Mouse (Mus musculus) lung, postnatal 14 days (tissue): ENCODE measurements around the gene Casd1.
"Not testable (repeated sequence)": the region's sequence is repeated elsewhere in the genome, so short reads cannot be mapped to it uniquely, and the experiment has no call there.

Source experiments
- DNase-seq: peaks from one replicate; pipeline ENCODE4 v3.0.0; 2021

Gene Casd1

GRCm38 (mm10) chr6:4617911-4618310 lies 17.3 kb downstream of the Casd1 start:
- no peak for DNase-seq

GRCm38 (mm10) chr6:4631464-4631863 lies 30.8 kb downstream of the Casd1 start:
- no peak for DNase-seq

DNA sequence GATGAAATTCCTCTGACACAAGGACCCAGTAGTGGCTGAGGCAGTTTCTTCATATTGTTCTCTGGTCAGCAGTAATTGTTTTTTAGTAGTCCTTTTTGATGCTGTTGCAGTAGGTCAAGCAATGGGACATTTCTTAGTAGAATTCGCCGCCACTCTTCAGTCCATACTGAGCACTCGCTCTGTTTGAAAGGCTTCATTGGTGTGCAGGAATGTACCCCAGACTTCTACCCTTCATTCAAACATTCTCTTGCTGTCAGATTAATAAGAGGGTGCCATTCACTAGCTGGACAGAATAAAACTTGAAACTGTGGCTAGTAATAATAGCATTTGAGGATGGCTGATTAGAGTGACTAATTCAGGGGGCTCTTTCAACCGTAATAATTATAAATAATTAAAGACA lies 32.5 kb downstream of the Casd1 start:
- no peak for DNase-seq

- no peak for DNase-seq
Observed at GRCm38 (mm10) chr6:4634804-4635203, 34.2 kb downstream of the Casd1 start.

GRCm38 (mm10) chr6:4642068-4642467 lies 41.4 kb downstream of the Casd1 start:
- no peak for DNase-seq

- DNase-seq, result no peak
Observed at GRCm38 (mm10) chr6:4647351-4647750, 46.7 kb downstream of the Casd1 start.

DNA sequence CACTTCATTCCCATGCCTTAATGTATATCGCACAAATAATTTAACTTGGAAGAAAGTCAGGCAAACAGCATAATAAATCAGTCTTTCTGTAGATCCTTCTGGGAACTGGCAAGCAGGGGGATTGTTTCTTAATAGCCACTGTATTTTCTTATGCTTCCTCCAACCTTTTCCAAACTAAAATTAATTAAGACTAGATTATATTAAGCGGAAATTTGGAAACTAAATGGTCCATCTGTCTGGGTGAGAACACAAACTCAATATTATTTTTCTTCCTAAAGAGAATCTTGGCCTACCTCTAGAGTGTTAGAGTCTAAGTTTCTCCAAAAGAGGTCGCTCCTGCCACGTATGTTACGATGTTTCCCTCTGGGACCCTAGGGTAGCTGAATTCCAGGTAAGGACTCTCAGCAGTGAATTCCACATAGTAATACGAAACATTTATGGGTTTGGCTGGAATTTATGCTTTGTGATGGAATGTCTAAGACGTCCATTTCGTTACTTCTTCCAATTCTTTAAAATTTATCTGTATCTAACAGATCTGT lies 52.0 kb downstream of the Casd1 start:
- DNase-seq, result no peak

DNA sequence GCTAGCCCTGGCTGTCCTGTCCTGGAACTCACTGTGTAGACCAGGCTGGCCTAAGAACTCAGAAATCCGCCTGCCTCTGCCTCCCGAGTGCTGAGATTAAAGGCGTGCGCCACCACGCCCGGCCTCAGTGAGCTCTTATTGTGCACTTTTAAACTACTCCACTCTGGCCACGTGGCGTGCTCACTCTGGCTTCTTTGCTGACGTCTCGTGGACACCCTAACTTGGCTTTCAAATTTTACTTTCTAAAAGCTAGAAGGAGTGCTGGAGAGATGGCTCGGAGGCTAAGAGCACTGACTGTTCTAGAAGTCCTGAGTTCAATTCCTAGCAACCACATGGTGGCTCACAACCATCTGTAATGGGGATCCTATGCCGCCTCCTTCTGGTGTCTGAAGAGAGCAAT lies 53.1 kb downstream of the Casd1 start:
- DNase-seq, result not testable (repeated sequence)

DNA sequence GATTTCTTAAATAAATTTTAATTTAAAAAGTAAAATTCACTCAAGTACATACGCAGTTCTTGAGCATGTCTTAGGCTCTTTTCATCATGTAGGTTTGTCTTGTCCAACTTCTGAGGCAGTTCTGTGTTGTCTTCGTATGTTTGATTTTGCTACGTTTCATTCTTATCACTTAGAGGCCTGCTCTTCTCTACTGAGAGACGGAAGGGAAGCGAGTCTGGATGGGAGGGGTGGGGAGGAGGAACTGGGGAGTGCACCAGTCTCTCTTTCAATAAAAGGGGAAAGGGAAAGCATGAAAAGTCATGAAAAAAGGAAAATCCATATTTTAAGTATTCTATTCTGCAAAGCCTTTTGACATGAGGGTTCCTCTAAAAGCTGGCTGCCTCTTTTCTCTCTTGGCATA lies 54.8 kb downstream of the Casd1 start:
- no peak for DNase-seq

DNA sequence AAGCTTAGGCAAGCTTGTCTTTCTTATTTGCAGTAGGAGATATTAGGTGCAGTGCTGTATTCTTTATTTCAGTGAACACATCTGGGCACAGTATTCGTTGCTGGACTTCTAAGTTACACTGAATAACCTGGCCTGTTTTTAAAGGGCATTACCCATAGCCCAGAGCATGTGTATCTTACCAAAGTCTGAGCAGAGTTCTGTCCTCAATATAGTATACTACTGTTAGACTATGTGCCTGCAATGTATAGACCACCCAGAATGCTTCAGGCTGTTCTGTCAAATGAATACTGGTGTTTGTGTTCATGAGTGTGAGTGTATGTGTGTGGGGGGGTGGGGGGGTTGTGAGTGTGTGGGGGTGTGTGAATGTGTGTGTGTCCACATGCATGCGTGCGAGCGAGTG lies 55.3 kb downstream of the Casd1 start:
- no peak for DNase-seq

- no peak for DNase-seq
Observed at GRCm38 (mm10) chr6:4658861-4659260, 58.2 kb downstream of the Casd1 start.

GRCm38 (mm10) chr6:4663516-4663915 lies 62.9 kb downstream of the Casd1 start:
- no peak for DNase-seq

- DNase-seq, result no peak
Observed at GRCm38 (mm10) chr6:4664313-4664712, 63.7 kb downstream of the Casd1 start.

GRCm38 (mm10) chr6:4665154-4665553 lies 64.5 kb downstream of the Casd1 start:
- DNase-seq, result no peak

DNA sequence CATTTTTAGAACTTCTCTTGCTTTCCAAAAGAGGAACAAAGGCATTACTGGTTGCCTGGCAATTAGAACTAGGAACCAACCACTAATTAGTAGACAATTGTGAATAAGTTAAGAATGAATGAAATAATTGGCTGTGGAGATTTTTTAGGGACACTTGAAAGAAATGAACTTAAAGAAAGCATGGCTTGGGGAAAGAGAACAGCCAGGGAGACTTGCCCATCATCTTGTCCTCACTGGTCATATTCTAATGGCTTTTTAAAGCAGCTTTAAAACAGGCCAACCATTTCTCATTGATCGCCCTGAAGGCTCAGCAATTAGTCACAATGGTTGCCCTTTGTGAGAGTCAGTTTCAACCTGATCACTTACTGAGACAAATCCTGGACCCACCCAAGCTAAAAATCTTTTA lies 76.7 kb downstream of the Casd1 start:
- DNase-seq, result no peak

GRCm38 (mm10) chr6:4679981-4680380 lies 79.3 kb downstream of the Casd1 start:
- DNase-seq, result no peak

- DNase-seq, result no peak
Observed at GRCm38 (mm10) chr6:4680576-4680975, 79.9 kb downstream of the Casd1 start.

DNA sequence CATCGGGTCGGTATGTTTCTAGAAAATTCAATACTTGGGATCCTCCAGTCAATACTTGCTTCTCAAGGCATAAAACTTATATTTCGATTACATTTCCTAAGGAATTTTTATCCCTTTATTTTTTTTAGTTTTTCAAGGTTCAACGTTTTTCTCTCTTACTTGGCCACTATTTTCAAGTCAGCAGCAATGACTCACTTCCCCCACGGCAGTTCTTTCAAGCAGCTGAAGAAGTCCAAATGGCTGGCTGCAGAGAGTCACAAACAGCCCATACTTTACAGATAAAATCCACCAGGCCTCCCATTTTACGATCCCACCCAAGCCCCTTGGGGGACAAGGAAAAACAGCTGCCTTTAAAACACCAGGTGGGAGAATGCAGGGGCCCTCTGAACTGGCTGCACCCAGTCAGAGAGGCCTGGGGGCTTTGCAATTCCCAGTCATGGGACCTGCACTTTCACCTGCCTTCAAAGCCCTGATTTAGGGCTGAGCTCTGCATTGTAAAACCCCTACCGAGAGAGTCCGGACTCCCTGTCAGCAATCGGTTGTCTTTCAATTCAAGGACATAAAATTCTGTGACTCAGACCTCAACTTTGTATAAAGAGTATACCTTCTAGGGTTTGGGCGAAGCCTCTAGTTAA lies 84.2 kb downstream of the Casd1 start:
- no peak for DNase-seq

GRCm38 (mm10) chr6:4690438-4690837 lies 89.8 kb downstream of the Casd1 start:
- no peak for DNase-seq
